Mouse (Mus musculus) urinary bladder, postnatal 14 days (tissue): Measurements from ENCODE around the gene Adam12.

Experiments
- DNase-seq: peaks from one replicate; pipeline ENCODE4 v3.0.0; 2021; ENCODE audit warnings: low spot score

Gene Adam12

DNA sequence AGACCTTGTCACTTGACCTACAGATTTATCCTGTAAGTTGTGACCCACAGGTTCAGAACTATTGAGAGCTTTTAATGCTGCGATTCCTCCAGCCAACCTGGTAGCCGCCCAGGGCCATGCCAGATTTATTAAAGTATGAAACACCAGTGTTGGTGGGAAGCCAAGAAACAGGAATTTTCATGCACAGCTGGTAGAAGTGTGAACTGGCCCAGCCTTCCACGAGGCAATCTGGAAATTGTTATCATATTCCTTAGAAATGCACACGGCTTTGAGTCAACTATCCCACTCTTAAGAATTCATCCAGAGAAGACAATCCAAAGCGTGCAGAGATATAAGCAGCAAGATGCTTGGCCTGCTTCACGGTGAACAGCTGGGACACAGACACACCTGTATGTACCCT is 82.6 kb downstream of the Adam12 start:
- DNase-seq, result no peak

DNA sequence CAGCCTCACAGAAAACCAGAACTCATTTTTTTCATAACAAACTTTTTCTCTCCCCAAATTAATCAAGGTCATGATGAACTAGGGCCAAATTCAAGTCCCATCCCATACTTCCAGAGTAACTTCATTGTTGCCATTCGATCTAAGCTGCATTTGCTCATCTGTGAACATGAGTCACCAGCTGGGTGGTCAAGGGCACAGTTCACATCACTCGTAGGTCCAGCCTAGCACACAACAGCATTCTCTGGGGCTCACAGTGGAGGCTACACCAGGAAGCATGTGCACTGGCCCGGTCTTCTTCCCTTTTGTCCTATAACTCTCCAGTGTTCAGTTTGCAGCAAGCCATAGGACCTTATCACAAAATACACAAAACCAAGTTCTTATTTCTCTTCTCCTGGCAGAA is 84.4 kb downstream of the Adam12 start:
- no peak for DNase-seq

DNA sequence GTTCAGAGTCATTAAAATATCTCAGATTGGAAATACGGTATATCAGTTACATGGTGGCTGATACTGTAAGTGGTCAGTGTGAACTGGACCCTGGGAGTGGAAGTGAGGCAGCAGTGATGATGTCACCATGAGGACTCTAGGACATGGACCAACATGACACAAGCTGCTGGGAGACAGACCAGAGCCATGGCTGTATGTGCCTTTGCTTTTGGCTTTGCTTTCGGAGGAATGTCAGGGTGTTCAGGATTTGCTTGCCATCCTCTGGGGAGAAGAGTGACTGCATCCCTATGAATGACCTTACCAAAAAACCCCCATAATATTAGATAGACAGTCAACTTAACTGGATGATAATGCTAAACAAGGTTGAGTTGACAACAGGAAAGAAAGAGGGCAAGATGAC is 85.1 kb downstream of the Adam12 start:
- DNase-seq, result no peak

DNA sequence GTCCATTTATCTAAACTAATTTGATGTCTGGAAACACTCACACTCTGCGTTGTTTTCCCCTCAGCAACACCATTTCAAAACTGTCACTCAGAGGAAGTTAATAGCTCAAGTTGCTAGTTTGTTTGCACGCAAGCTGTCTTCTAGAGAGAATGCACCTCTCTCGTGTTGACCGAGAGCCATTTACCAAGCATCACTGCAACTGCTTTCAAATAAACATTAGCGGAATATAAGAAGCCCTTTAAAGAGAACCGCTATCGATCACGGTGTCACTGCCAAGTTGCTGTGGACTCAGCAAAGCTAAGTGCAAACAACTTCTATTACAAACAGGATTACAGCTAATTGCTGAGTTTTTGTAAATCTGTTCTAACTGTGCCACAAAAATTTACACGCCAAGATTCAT is 87.8 kb downstream of the Adam12 start:
- no peak for DNase-seq

DNA sequence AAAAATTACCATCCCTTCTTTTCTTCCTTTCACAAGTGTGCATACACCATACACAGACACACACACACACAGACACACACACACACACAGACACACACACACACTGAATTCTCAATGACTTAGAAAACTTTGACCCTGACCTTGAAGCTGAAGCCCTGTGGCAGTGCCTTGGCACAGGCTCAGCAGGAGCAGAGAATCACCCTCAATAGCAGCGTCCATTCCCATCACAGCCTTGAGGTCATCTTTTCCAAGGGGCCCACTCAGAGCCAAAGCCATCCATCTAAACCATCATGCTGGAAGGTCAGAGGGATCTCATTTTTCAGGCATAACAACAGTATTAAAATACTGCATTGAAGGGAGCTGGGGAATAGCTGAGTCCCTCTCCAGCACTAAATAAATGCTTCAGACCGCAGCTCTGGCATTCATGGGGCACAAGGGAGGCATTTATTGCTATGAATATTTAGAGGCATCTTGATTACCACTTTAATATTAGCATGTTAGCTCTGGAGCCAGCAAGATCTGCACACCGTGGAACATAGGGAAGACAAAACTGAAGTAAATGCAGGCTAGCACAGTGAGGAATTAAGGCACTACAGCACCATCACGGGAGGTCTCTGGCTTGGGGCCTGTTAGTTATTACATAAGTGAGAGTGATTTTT is 92.5 kb downstream of the Adam12 start:
- no peak for DNase-seq

DNA sequence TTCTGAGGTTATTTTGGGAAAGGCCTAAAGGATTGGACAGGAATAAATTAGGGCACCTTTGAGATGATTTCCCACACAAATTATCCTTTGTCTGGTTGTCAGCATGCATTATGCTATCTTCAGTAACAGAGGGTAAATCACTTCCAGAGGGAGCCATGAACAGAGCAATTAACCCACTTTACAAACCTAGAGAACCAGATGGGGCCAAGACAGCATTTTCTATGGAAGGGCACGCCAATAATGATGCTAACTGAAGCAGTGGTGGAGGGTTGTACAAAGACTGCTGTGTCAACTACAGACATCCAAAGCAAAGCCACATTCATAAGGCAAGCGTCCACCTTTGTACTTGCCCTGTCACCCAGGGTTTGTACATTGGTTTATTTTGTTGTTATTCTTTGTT is 99.6 kb downstream of the Adam12 start:
- no peak for DNase-seq

DNA sequence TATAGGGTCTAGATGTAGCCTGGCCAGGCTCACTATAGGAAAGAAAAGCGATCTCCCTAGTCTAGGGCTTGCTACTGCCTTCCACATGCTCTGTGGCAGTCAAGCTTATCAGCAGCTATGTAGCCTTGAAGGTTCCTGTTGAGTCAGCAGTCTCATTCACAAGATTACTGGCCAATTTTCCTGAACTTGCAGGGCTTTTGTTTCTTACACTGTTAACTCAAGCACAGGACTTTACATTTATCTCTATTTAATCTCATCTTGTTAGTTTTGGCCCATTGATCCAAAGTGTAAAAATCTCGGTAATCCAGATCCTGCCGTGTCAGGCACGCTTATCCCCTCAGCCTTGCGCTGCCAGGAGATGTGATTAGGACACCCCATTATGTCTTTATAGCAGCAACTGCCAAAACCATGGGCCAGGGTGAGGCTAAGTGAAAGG is 103.8 kb downstream of the Adam12 start:
- no peak for DNase-seq

DNA sequence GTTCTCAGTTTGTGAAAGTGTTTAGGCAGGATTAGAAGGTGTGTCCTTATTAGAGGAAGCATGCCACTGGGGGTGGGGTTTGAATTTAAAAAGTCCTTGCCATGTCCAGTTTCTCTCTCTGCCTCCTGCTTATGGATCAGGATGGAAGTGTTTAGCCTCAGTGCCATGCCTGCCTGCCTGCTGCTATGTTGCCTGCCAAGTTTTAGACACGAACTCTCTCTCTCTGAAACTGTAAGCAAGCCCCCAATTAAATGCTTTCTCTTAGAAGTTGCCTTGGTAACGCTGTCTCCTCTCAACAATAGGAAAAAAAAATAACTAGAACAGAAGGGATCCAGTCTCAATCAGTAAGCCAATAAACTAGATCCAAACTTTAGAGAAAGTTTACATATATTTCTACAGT is 110.5 kb downstream of the Adam12 start:
- no peak for DNase-seq

DNA sequence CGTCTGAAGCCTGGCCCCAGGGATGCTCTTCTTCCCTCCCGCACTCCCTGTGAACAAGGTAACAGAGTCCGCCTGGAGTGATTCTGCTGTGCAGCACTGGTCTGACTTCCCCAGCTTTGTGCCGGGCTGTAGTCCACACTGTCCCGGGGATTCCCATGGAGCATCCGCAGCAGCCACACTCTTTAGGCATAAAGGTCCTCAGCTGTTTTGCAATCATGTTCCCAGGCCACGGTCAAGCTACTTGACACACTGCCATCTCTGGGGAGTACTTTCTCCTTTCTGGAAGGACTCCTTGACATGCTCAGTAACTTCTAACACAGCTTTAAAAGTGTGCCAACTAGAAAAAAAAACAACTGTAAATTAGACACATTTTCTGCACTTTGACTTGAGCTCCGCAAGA is 116.5 kb downstream of the Adam12 start:
- peak; percentile 32 for DNase-seq

DNA sequence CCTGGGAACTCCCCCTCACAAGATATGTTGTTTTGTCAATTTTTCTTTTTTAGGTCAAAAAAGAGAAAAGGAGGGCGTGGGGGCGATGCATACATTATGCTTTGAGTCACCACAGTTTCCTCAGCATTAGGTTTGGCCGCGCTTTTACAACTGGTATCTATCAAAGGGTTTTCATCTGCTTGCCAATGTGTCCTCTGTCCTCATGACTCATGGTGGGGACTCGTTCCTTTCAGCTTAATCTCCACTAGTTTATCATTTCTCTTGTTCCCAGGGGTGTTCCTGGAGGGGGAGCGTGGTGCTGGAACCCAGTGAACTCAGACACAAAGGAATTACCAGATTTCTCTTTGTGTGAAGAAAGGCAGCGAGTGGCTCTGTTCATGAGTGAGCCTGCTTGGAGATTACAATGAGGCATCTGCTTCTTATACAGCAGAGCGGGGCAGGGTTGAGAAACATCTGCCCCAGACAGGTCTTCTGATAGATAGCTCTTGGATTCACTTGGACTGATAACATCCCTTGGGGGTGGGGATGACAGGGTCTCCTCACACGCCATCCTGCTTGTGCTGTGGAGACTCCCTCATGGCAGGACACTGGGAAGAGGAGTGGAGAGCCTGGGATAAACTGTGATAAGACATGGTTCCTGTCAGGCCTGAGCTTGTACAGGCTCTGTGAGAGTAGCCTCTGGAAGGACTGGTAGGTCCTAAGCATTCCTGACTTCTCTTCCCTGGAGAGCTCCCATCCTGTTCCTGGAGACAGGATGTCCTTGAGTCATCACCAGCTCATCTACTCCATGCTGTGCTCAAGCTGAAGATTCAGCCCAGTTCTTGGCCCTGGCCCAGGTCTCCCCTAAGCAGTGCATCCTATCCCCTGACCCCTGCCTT is 117.4 kb downstream of the Adam12 start:
- peak; percentile 23 for DNase-seq

DNA sequence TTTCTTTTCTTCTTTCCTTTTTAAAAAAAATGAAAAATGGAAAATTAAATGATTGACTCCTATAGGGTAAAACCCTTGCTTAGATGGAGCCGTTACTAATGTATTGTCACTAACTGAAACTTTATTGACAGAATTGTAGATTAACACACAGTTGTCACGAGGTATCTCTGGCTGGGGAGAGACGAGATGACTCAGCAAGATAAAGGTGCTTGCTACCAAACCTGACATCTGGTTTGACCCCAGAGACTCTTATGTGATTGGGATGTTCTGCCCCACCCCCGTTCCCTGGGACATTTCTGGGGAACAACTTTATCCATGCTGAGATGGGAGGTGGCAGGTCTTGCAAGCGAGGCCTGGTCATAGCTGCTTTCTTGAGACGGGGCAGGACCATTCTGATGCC is 118.1 kb downstream of the Adam12 start:
- no peak for DNase-seq

DNA sequence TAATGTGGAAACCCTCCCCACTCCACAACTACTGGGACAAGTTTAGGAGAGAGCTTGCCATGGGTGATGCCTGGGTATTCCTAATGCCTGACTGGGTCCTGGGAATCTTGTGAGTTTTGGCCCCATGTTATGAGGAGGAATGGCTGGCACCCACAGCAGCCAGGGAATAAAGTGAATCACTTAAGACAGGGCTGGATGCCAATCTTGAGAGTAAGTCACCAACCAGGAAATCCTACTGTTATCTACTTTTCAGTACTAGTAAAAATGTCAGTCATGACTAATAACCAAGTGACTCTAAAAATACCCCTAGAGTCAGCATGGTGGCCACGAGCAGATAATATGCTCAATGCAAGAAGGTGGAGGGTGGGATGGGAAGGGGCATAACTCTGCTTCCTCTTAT is 121.8 kb downstream of the Adam12 start:
- no peak for DNase-seq

DNA sequence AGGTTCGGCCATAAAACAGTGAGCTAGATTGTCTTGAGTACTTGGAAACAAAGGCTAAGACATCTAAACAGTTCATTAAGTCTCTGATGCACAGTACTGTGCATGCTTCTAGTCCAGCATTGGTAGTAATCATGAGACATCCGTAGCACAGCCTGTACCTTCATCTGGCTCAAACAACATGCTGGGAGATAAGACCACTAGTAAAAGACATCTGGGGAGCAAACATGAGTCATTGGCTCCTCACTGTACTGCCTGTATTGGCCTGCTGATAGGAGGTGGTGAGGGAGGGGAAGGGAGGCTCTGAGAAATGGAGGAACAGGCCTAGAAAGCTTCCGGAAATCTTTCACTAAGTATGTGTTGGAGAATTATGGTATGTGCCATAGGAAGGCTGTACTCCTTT is 124.1 kb downstream of the Adam12 start:
- peak; percentile 12 for DNase-seq

DNA sequence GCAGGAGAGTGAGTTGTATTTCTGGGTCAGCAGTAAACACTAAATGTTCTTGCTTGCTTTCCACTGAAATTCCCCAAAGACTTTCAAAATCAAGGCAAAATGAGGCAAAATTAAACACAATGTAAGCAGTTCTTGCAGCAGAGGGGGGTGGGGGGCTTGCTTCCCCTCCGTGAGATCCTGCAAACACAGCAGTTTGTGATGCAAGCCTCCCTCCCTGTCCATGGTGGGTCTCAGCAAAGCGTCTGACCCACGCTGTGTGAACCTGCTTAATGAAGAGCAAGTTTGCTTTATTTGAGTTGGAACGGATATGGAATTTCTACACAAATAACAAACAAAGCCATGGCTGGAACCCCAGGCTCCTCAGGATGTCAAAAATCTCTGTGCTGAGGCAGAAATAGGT is 132.9 kb downstream of the Adam12 start:
- DNase-seq, result no peak

DNA sequence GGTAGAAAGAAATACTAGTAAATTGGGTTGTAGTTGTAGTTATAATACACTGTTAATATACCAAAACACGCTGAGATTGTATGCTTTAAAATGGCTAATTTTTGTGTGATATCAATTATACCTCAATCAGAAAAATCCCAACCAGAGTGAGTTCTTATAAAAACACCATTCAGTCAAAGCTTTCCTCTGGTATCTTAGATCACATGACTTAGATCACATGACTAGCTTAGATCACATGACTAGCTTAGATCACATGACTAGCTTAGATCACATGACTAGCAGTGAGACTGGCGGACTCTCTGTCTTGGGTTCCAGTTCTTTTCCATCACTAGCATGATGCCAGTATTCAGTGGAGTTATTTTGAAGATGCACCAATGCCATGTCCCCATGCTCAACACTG is 134.1 kb downstream of the Adam12 start:
- no peak for DNase-seq

DNA sequence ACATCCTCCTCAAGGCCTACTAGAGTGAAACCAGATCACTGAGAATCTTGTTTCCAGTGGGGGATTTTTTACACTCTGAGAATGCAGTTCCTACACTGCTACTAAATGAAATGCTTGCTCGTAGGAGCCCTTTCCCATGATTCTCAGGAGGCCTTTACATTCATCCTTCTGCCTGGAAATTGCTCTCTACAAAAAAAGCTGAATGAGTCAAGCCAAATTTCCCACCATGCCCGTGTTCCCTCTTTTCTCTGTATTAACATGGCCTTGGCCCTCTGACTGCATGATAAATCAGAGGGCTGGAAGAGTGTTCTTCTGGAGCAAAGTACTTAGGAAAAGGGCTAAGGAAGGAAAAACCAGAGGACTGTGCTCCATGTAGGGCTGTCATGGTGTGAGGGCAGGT is 138.1 kb downstream of the Adam12 start:
- DNase-seq, result no peak

DNA sequence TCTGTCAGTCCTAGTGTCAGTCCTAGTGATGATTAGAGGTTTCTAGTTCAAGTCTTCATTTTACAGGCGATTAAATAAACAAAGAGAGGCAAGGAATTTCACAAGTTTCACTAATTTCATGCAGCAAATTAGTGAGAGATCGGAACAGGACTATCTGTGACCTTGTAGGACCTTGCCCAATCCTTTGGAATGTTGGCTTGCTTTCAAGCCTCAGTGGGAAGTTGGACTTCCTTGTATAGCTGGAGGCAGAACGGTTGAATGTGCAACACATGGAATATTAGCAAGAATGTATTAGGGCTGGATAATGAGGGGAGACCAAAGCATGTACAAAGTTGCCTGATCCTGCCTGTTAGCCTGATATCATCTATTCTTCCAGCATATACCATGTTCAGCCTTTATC is 141.2 kb downstream of the Adam12 start:
- no peak for DNase-seq

DNA sequence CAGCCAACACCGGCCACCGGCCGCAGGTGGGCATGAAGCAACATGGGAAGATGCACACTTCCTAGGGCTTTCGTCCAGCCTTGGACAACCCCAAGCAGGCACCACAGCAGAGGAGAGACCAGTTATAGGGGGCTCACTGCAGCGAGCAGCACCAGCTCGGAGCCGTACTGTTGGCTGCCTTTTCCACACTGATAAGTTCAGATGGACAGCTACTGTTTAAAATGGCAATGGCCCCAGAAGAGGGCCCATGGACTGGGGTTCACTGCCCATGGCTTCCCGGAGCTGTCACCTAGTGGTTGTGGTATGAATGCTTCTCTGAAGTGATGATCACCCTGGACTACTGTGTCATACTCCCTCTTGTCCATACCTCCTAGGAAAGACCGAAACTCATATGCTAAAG is 141.7 kb downstream of the Adam12 start:
- DNase-seq, result no peak

DNA sequence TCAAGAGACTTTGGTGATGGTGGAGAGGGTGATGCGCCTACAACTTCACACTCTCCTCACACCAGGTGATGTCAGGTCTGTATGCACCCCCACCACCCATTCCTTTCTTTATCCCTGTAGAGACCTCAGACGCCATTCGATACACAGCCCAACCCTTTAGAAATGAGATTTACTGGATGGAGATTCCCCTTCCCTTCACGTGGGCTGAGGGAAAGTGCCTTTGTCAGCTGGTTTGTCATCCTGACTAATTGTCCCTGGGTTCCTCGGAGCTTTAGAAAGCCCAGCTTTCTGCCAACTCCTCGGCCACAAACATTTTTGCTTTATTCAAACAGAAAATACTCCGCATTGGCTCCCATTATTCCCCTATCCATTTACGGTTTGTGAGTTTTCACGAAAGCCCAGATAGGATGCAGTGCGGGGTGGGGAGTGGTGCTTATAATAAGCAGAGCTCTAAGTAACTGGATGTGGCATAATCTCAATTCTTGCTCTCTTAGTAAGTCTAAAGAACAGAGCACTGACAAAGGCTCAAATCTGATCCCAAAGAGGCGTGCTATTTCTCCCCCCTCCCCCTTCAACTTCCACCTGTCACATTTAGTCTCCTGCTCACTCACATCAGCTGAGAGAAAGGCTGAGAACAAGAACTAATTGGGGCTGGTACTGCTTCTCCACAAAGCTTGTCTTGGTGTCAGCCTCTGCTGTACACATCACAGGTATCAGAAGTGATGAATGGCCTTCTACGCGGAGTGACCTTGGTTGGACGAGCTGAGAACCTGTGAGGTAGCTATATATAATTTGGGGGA is 143.2 kb downstream of the Adam12 start:
- no peak for DNase-seq

DNA sequence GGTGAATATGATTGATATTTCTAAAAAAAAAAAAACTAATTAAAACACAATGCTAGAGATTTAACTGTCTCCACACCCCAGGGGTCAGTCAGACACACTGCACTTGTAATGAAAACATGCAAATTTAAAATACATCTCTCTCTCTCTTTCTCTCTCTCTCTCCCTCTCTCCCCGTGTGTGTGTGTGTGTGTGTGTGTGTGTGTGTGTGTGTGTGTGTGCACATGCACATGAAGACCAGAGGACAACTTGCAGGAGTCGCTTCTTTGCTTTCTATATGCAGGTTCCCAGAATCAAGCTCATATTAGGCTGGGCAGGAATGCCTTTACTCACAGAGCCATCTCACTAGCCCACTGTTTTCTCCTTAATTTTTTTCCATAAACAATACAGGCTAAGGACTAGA is 146.6 kb downstream of the Adam12 start:
- DNase-seq, result no peak

DNA sequence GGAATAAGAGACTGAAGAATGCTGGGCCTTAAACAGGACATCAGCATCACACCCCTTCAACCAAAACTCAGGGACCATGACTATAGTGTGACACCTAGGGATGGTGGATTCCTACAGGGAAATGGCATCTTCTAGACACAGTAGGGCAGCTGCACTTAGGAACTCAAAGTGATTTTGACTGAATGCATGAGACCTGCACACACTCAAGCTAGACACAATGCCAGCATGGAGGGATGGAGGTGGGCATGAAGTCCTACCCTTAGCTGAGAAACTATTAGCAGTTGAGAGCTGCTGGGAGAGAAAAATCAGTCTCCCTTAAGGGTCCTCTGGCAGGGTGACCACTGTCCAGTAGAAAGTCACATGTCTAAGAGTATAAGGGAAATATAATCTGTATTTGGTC is 147.0 kb downstream of the Adam12 start:
- DNase-seq, result no peak

DNA sequence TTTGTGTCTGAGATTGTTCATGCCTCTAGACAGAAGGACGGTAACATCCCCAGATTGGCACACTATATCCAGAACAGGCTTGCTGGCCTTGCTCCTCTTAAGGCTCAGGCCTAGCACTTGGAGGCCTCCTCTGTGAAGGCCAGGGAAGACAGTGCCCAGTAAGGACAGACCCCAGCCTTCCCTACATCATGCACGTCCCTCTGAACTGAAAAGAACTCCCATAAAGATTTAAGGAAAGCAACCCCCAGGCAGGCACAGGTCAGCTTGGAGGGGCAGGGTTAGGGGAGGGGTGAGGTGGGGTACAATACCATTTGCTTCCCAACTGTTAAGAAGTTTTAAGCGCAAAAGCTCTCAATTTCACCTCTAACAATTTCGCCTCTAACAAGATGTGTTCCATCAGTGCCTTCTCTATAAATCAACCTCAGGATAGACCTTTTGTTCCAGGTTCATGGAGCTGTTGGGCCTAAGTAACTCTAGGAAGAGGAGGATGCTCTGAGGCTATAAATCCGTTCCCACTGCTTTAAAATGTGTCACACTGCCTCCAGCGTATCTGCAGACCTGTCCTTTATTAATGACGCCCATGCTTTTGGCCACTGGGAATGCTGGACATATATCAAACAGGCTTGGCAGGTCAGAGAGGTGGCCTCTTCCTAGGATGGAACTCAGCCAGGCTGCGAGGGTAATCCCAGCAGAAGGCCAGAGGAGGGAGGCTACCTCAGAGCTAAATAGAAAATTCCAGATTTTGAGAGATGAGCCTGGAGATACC is 150.5 kb downstream of the Adam12 start:
- DNase-seq, result no peak
